Mouse (Mus musculus) thymus, postnatal 10 days (tissue): ENCODE results near the gene Actn3.
"Not testable (repeated sequence)": the region's sequence is repeated elsewhere in the genome, so short reads cannot be mapped to it uniquely, and the experiment has no call there.

ENCODE experiments used
- DNase-seq, 2 experiments: peaks; one replicate each; pipeline ENCODE4 v3.0.0; 2021; ENCODE audit warnings: low spot score in 2 of 2

Actn3 gene

DNA sequence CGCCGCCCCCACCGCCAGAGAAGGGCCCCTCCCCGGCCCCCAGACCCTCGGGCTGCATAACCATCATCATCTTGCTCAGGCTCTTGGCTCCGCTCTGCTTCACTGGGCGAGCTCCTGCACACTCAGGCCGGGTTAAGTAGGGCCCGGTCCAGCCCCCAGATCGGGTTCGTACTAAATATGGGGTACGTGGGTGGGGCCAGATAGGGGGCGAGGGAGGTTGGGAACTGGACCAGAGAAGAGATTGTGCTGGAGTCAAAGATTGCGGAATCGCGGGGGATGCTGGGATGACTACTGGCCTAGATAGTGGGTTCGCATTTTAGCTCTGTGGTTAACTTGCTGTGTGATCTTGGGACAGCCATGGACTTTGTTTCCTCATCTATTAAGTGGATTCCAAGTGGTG lies at the start of gene Actn3:
TSS of gene Actn3 (minus strand) at position 125 of the 400 bp plus-strand sequence.
- no peak for DNase-seq

GRCm38 (mm10) chr19:4925121-4925860 lies 47.6 kb upstream of the Actn3 start:
- DNase-seq: no peak

- DNase-seq: no peak
Observed at GRCm38 (mm10) chr19:4919652-4920051, 41.9 kb upstream of the Actn3 start.

- no peak for DNase-seq
Observed at GRCm38 (mm10) chr19:4916827-4917226, 39.1 kb upstream of the Actn3 start.

- DNase-seq: no peak
Observed at GRCm38 (mm10) chr19:4915924-4916603, 38.4 kb upstream of the Actn3 start.

DNA sequence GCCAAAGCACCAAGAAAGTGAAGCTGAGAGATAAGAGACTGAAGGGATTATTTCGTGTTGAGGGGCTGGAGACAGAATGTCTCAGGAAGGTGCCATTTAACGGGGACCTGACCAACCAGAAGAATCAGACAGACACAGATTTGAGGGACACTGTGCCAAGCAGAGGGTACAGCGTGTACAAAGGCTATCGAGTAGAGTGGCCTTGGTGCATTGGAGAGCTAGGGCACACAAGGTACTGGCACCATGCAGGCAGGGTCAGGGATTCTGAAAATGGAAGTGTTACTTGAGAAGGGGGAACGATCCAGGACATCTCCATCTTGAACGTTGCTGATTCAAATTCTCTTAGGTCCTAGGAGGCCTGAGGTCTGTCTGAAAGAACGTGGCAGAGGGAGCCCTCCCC lies 31.7 kb upstream of the Actn3 start:
- DNase-seq: no peak

- DNase-seq: peak in 1 of 2 experiments; percentile 39
Observed at GRCm38 (mm10) chr19:4908107-4908506, 30.4 kb upstream of the Actn3 start.

DNA sequence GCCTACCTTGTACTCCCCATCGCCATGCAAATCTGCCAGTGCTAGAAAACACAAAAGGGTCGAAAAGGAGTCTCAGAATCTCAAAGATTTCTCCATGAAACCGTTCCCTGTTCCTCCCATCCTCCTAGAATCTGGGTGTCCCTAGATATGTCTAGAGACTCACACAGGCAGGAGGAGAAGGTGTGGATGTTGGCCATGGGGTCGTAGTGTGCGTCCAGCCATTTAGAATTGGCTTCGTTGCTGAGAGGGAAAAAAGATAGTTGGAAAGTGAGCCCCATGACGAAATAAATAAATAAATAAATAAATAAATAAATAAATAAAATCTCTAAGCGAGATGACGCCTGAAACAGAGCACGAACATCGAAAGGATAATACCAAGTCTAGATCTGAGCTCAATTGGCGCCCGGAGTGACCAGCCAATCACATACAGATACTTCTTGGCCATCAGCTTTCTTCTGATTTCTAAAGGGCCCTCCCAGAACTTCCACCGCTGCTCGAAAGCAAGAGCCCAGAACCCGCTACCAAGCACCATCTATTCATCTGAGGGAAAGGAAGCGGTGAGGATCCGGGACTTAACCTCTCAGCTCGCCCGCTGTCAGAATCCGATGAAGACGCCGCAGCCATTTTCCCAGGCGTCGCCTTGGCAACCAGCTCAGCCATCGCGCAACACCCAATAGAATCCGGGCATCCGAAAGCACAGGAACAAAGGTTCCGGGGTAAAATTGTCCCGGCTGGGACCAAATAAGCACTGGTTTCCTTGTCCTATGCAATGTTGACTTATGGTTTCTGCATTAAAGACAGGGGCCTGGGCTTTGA lies 28.5 kb upstream of the Actn3 start, which contains the start of gene Bbs1:
TSS of gene Bbs1 (minus strand) at position 650 of the 816 bp plus-strand sequence.
- peak; percentile 58 to 77 for DNase-seq

- DNase-seq: no peak
Observed at GRCm38 (mm10) chr19:4899888-4900287, 22.2 kb upstream of the Actn3 start.

GRCm38 (mm10) chr19:4898972-4899371 lies 21.3 kb upstream of the Actn3 start:
- DNase-seq: no peak

DNA sequence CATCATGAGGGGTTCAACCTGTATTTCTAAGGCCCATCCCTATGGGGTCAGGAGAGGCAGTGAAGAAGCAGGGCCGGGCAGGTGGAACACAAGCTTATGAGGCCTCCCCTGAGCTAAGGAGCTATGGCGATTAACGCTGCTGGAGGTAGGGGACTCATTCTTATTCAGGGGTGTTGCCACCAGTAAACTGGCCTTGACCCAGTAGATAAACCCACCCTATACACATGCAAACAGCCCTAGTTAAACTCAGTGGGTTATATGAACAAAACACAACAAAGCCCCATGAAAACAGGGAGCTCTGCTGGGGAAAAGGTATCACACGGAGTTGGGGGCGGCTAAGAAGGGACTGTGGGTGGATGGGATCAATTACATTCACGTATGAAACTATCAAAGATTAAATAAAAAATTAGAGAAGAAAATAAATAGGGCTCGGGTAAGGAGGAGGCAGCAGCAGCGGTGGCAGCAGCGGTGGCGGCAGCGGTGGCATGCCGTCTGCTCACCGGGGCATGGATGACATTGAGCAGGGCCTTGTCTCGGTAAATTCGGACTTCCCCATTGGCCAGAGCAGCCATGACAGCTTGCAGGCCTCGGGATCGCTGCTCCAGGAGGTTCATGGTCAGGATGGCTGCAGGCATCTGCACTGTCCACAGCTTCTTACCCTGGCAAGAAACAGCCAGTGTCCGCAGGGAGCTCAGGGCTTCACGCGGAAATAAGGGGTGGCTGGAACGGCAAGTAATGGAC lies 19.2 kb upstream of the Actn3 start:
- DNase-seq: no peak

DNA sequence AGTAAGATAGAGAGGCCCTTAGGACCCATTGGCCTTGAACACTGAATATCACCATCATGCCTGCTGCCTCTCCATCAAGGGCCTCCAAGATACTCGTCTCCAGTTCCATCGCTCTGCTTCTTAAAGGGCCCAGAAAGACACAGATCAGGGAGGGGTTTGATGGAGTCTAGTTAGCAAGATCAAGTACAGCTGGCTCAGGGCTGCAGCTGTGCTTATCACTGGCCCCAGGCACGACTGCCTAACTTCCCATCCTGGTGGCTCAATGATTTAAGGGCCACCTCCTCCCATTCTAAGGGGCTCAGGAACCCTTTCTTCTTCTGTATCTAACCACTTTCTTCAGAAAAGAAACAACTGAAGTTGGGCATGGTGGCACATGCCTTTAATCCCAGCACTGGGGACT lies 14.1 kb upstream of the Actn3 start:
- no peak for DNase-seq

DNA sequence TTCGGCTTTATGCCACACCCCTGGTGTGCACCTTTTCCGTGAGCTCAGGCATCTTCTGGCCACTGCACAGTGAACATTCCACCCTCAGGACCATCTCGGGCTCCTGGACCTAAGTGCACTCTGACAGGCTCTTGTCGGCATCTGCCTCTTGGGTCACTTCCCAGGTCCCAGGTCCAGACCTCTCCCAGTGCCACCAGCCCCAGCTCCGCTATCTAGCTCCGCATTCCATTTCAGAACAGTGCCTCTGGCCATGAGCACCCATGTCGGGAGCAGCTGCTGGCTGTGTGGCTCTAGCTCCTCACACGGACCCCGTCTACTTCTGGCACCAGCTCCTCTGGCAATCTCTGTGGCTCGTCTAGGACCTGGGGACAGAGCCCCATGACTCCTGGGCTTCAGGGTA lies 12.1 kb upstream of the Actn3 start:
- no peak for DNase-seq

- DNase-seq: no peak
Observed at GRCm38 (mm10) chr19:4883961-4884360, 6.3 kb upstream of the Actn3 start.

- no peak for DNase-seq
Observed at GRCm38 (mm10) chr19:4879324-4879703, 1.6 kb upstream of the Actn3 start.

DNA sequence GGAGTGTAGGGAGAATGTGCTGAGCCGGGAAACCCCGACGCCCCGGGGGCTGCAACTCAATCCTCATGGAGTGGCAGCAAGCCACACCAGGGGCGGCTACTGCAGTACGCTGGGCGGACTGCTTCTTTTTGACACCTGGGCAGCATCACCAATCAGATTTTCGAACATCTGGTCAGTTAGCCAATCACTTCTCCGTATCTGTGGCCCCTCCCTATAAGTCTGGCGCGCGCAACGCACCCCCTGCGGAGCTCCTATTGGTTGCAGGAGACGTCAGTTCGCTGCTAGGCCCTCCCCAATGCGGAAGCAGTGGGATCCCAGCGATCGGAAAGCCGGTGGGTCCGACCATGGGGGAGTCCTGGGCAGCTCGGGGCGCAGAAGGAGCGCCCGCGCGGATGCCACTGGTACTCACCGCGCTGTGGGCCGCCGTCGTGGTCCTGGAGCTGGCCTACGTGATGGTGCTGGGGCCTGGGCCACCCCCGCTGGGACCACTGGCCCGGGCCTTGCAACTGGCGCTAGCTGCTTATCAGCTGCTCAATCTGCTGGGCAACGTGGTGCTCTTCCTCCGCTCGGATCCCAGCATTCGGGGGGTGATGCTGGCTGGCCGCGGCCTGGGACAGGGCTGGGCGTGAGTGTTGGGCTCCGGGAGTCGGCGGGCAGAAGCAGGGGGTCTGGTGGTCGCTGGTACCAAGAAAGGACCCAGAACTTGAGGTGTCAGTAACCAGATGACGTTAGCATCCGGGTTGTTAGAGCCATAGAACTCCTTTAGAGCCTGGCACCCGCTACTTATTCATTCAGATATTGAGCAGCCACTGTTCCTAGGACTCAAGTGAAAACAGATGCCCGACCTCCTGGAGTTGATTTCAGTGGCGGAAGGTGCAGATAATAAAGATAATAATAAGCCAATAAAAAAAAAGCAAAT lies 955 bp upstream of the Actn3 start, which contains the start of gene Zdhhc24:
TSS of gene Zdhhc24 (plus strand) at position 264 of the 919 bp plus-strand sequence.
- peak; percentile 93 to 96 for DNase-seq

DNA sequence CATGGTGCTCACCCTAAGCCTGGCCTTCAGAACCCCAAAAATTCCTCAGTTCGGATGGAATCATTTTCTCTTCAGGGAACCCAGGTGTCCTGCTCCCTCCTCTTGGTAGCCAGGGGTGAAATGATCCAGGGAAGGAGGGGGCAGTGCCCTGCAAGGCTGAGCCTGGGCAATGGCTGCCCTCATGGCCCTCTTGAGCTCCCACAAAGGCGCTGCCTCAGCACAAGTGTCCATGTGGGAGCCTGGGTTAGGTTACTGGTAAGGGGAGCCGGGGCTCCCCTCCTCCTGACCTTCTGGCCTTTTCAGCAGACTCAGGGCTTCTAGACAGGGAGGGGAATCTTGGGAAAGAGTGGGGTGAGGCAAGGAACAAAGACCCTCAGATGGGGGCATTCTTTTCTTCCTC lies 954 bp downstream of the Actn3 start:
- no peak for DNase-seq

DNA sequence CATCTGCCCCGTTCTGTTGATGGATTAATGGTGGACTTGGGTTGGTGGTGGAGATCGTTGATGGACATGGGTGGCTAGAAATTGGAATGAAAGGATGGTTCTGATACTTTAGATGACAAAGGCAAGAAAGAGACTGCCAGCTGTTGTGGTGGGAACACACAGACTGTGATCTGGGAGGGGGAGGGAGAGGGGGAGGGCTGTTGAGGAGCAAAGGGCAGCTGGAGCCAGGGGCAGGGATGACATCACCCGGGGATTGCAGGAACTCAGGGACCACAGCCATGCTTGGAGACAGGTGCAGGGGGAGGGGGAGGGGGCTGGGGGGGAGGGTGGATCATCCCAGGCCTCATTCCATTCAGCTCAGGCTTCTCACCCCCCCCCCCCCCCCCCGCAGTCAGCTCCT lies 1.5 kb downstream of the Actn3 start:
- no peak for DNase-seq

DNA sequence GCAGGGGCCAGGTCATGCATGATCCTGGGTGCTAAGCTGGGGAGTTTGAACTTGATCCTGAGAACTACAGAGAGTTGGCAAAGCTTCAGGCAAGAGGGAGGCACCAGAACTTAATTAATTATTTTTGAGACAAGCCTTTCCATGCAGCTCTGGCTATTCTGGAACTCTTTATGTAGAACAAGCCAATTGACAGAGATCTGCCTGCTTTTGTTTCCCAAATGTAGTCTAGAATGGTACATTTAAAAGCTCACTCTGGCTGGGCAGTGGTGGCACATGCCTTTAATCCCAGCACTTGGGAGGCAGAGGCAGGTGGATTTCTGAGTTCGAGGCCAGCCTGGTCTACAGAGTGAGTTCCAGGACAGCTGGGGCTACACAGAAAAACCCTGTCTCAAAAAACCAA lies 3.1 kb downstream of the Actn3 start:
- not testable (repeated sequence) for DNase-seq

DNA sequence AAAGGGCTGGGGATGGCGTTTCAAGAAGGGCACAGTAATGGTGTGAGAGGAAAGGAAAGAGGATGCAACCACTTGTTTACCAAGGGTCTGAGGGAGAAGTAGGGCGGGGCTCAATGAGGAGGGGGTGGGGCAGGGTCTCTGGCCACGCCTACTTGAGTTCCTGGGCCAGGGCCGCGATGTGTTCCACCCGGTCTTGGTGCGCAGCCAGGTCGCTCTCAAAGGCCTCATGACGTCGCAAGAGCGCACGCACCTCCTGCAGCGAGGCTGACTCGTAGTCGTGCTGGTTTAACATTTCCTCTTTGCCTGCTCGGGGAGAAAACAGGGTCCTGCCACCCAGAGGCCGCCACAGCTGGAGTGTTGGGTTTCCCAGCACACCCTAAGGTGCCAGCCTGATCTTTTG lies 12.6 kb downstream of the Actn3 start:
- DNase-seq: peak in 1 of 2 experiments; percentile 8

DNA sequence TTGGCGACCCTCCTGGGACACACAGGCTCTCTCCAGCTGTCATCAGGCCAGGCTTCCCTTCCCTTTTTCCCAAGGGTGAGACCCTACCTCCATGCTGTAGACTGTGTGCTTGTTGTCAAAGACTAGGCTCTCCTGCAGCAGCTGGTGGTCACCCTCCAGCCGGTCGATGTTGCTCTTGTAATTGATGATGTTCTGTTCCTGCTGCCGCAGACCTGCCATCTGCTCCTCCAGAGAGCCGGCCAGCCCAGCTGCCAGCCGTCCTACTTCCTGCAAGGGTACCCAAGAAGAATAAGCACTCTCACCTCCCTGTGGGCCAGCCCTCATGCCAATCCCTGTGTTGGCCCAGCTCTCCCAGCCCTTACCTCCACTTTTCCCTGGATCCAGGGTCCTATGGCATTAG lies 14.7 kb downstream of the Actn3 start:
- no peak for DNase-seq
